Mouse (Mus musculus) kidney, embryonic 14.5 days (tissue): Measurements from ENCODE around the gene Etnk2. TPM values are rescaled to one million over a fixed set of nuclear protein-coding genes. Genes with fewer than 3 reads are reported as not detected.

ENCODE experiments used
- ATAC-seq: fragments of 200-750 bp; cut with Nextera tagmentation; 2 replicates; pipeline ENCODE4 v1.8.0; 2017; ENCODE audit warnings: moderate number of reproducible peaks, mild to moderate bottlenecking, moderate TSS enrichment, moderate library complexity; ENCODE audit not compliant: low FRiP score, low TSS enrichment
- H3K27ac ChIP-seq: fragments of 300-500 bp; sonication (generic); 2 replicates; pipeline ENCODE4 v1.5.1; 2014; ENCODE audit warnings: low read depth, mild to moderate bottlenecking, low read length, moderate library complexity, mixed read lengths
- H3K27me3 ChIP-seq: fragments of 300-500 bp; sonication (generic); 2 replicates; pipeline ENCODE4 v1.6.1; 2014; ENCODE audit warnings: mild to moderate bottlenecking, low read length; ENCODE audit not compliant: control insufficient read depth, insufficient read depth
- H3K36me3 ChIP-seq: fragments of 300-500 bp; sonication (generic); 2 replicates; pipeline ENCODE4 v1.6.1; 2014; ENCODE audit warnings: low read length, mixed read lengths; ENCODE audit not compliant: control insufficient read depth, insufficient read depth
- H3K4me1 ChIP-seq: fragments of 300-500 bp; sonication (generic); 2 replicates; pipeline ENCODE4 v1.6.1; 2014; ENCODE audit warnings: low read length, mixed read lengths; ENCODE audit not compliant: control insufficient read depth, insufficient read depth
- H3K4me2 ChIP-seq: fragments of 300-500 bp; sonication (generic); replicated peaks from 2 replicates; pipeline ENCODE4 v1.6.1; 2014; ENCODE audit warnings: low read depth, mild to moderate bottlenecking, low read length
- H3K4me3 ChIP-seq: fragments of 300-500 bp; sonication (generic); 2 replicates; pipeline ENCODE4 v1.5.1; 2014; ENCODE audit warnings: mild to moderate bottlenecking, low read length
- H3K9ac ChIP-seq: fragments of 300-500 bp; sonication (generic); 2 replicates; pipeline ENCODE4 v1.6.1; 2014; ENCODE audit warnings: low read depth, mild to moderate bottlenecking, low read length, moderate library complexity
- H3K9me3 ChIP-seq: fragments of 300-500 bp; sonication (generic); 2 replicates; pipeline ENCODE4 v1.6.1; 2016; ENCODE audit warnings: low read length; ENCODE audit not compliant: control insufficient read depth
- WGBS: fragments of 180-500 bp; shearing (Covaris S2); extraction: QIAGEN DNeasy Blood & Tissue Kit; methylation state at CpG from one replicate; pipeline ENCODE4 v1.1.7; 2014; 5-methylcytosine and 5-hydroxymethylcytosine counted together
- polyA plus RNA-seq: library from polyadenylated mRNA; unstranded; fragments of >200 nt; fragmentation: Nextera tagmentation; extraction: Ambion mirVana; gene quantifications from 2 replicates; pipeline ENCODE4 v1.2.1, GENCODE M21; 2014

Etnk2 gene
- polyA plus RNA-seq, 1 experiment from 2014 or later: 2.0 TPM

DNA sequence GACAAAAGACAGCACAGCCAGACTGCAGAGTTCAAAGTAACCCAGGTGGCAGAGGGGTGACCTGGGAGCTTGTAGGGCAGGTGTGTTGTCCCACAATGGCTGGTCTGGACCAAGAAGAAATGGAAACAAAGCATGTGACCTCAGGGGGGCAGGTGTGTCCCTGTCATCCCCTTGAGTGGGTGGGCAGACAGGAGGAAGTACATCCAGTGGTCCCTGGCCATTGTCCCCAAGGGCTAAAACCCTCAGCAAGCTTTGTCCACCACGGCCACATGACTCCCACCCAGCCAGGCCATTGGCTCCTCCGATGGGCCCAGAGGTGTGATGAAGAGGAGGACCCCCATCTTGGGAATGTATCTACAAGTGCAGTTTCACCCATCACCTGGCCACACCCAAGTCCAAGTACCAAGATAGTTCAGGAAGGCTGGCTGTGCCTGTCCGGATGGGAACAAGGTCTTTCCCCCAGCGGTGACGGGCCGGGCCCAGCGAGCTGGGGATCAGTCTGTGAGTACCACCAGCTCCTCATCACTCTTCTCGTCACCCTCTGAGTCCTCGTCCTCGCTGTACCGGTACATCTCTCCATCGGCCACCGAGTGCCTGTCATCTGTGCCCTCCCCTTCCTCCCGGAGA lies 19.9 kb downstream of the Etnk2 start:
- H3K9ac ChIP-seq: no peak overlapping the region
- peaks cover 55% of the 10 kb centered on the region for H3K36me3 ChIP-seq
- H3K4me3 ChIP-seq: no peak overlapping the region
- H3K27me3 ChIP-seq: no peaks in the 10 kb centered on the region
- ATAC-seq: no peak
- no peak overlapping the region for H3K4me2 ChIP-seq
- H3K4me1 ChIP-seq: peaks cover 3% of the 10 kb centered on the region; the same call in 1 of the 2 replicates
- 91% methylated on average over 14 of the region's 14 CpGs for WGBS
- H3K27ac ChIP-seq: no peak overlapping the region
- H3K9me3 ChIP-seq: no peaks in the 10 kb centered on the region

DNA sequence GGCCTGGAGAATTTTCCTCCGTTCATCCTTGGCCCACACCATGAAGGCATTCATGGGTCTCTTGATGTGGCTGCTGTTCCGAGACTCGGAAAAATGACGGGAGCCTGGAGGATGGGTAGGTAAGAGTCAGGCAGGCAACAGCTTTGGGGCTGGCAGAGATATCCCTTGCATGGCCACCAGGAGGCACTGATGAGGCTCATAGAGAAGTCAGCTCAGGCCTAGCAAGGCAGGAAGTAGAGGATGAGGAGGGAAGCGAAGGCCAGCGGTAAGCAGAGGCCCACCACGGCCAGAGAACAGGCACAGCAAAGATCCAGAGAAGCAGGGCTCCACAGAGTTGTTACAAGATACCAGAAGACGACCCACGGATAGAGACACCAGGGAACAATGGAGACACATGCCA lies 22.1 kb downstream of the Etnk2 start:
- H3K27ac ChIP-seq: no peak overlapping the region
- no peaks in the 10 kb centered on the region for H3K9me3 ChIP-seq
- 45% methylated on average over 9 of the region's 9 CpGs for WGBS
- H3K4me3 ChIP-seq: no peak overlapping the region
- peaks cover 74% of the 10 kb centered on the region for H3K36me3 ChIP-seq
- no peak overlapping the region for H3K9ac ChIP-seq
- H3K4me2 ChIP-seq: no peak overlapping the region
- no peaks in the 10 kb centered on the region for H3K4me1 ChIP-seq
- H3K27me3 ChIP-seq: no peaks in the 10 kb centered on the region
- no peak for ATAC-seq

DNA sequence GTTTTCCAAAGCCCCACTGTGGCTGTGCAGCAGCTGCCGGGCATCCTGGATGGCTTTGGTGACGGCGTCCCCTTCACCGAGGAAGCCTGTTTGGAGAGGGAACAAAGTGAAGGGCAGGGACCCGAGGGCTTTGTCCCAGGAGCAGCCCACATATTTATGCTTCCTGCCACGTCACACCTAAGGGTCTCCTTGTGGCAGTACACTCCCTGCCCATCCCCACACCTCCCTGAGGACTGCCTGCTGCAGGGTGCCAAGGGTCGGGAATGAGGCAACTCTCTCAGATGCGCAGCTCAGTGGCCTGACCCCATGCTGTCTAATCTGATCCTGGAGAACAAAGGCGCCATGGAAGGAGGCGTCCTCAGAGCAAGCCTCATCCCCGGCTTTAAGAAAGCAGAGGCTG lies 22.8 kb downstream of the Etnk2 start:
- Histone ChIP-seq H3K4me2 (no peak overlapping the region), H3K9me3 (no peaks in the 10 kb centered on the region), H3K4me3 (no peak overlapping the region), H3K4me1 (no peaks in the 10 kb centered on the region), H3K9ac (0 out of 2 replicates have a peak overlapping the region, but pooled peaks have one; percentile 4), H3K27ac (no peak overlapping the region), H3K36me3 (peaks cover 81% of the 10 kb centered on the region), H3K27me3 (no peaks in the 10 kb centered on the region)
- ATAC-seq: no peak
- WGBS: 67% methylated on average over 11 of the region's 11 CpGs

DNA sequence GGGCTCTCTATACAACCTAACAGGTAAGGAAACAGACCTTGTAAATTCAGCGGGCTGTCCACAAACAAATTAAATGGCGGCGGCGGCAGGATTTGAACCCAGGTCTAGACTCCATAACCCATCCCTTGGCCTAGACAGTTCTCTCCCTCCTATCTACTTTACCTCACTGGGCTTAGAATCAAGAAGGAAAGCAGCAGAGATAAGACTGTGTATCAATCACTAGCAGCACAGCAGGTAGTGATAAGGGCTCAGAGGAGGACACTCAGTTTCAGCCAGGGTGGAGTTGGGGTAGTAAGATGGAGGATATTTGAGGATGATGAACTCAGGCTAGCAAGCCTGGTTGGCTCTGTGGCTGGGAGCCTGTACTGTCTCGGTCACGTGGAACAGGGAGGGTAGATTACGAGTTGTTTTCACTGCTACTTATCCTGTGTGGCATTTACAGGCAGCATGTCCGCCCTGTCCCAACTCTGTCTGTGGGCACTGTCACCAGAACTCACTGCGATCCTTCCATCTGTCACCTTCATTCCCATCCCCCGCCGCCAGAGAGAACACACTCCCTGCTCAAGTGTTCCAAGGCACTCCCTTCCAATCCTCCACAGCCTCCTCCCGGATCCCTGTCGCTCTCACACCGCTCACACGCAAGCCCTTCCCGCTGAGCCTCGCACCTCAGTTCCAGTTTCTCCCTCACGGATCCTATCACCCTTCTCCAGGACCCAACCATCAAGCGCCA lies 24.3 kb downstream of the Etnk2 start:
- Histone ChIP-seq H3K4me1 (no peaks in the 10 kb centered on the region), H3K9ac (no peak overlapping the region), H3K27me3 (no peaks in the 10 kb centered on the region), H3K27ac (no peak overlapping the region), H3K4me3 (no peak overlapping the region), H3K9me3 (peaks cover 6% of the 10 kb centered on the region; the same call in 1 of the 2 replicates), H3K4me2 (no peak overlapping the region), H3K36me3 (peaks cover 94% of the 10 kb centered on the region)
- no peak for ATAC-seq
- 68% methylated on average over 19 of the region's 19 CpGs for WGBS

DNA sequence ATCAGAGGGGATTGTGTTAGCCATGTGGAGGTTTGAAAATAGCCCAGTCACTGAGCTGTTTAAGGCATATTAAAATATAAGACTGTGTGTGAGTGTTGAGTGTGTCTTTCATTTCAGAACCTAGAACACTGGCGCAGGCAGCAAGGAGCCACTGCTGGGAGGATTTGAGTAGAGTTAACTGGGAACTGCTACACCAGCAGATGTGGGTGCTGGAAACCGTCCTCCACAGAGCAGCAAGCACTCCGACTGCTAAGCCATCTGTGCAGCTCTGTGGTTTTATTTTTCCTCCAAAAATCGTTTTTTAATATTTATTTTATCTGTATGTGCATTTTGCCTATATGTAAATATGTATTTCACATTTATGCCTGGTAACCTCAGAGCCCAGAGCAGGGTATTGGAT lies 31.3 kb downstream of the Etnk2 start:
- Histone ChIP-seq H3K9me3 (peaks cover 6% of the 10 kb centered on the region; the same call in 1 of the 2 replicates), H3K27ac (no peak overlapping the region), H3K4me1 (peaks cover 18% of the 10 kb centered on the region), H3K4me3 (no peak overlapping the region), H3K9ac (no peak overlapping the region), H3K4me2 (no peak overlapping the region), H3K36me3 (peaks cover 32% of the 10 kb centered on the region), H3K27me3 (no peaks in the 10 kb centered on the region)
- no peak for ATAC-seq
- WGBS: 77% methylated on average over 4 of the region's 4 CpGs

DNA sequence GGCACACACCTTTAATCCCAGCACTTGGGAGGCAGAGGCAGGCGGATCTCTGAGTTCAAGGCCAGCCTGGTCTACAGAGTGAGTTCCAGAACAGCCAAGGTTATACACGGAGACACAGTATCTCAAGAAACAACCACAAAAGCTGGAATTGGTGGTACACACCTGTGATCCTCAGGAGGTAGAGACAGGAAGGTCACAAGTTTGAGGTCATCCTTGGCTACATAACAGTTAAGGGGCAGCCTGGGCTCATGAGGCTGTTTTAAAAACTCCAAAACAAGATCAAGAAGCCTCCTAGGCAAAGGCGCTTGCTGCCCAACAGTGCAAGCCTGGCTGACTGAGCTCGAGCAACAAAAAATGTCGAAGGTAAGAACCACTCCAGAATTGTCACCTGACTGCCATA lies 33.3 kb downstream of the Etnk2 start:
- Histone ChIP-seq H3K27me3 (no peaks in the 10 kb centered on the region), H3K4me2 (no peak overlapping the region), H3K36me3 (peaks cover 13% of the 10 kb centered on the region), H3K27ac (no peak overlapping the region), H3K4me1 (peaks cover 19% of the 10 kb centered on the region), H3K9me3 (peaks cover 1% of the 10 kb centered on the region; the same call in 1 of the 2 replicates), H3K4me3 (no peak overlapping the region), H3K9ac (no peak overlapping the region)
- 93% methylated on average over 5 of the region's 5 CpGs for WGBS
- no peak for ATAC-seq

DNA sequence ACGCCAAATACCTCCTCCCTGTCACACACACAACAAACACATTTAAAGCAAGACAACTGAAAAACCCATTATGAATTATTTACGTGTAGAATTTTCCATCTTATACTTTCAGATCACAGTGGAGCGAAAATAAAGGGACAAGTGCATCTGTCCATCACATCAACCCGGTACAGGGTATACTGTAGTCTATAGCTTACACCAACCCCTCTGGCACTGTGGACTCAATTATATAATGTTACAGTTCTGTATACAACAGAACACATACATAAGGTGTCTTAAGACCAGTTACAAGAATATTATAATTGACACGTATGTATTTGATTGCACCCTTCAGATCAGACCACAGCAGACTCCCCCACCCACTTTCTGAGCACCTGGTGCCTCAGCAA lies 33.7 kb downstream of the Etnk2 start:
- Histone ChIP-seq H3K9ac (peak overlapping the region; percentile 40; the same call in 1 of the 2 replicates), H3K4me3 (no peak overlapping the region), H3K4me1 (peaks cover 19% of the 10 kb centered on the region), H3K36me3 (peaks cover 9% of the 10 kb centered on the region; the same call in 1 of the 2 replicates), H3K27ac (peak overlapping the region; percentile 92), H3K27me3 (no peaks in the 10 kb centered on the region), H3K9me3 (no peaks in the 10 kb centered on the region), H3K4me2 (peak overlapping the region; percentile 24; the same call in 1 of the 2 replicates)
- 72% methylated on average over 5 of the region's 5 CpGs for WGBS
- ATAC-seq: peak; percentile 38

DNA sequence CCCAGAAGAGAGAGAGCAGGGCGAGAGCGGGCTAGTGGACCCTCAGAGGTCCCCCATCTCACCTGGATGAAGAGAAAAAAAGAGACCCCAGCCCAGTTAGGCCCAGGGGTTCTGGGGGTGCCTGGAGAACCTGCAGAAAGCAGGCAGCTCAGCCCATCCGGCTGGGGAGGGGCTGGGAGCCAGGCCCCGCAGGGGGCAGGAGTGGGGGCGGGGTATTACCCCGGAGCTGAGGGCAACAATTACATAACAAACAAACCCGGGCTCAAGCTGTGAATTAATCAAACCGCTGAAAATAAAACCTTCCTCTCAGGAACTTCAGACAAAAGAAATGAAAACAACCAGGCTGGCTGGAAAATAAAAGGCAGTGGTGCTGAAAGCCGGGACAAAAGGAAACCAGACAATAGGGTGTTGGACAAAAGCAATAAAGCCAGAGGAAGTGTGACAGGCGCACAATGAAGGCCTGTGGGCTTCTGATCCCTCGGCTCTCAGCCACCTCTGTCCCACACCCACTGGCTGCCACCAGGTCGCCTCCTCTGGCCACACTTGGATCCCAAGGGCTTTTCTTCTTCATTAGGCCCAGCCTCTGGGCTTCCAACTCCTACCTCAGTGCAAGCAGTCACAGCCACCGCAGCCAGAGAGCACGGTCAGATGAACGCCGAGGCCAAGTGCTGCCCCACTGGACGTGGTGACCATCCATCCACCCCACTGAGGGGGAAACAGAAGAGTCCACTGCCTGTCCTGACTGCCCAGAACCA lies 34.3 kb downstream of the Etnk2 start:
- Histone ChIP-seq H3K4me1 (peaks cover 19% of the 10 kb centered on the region), H3K27me3 (no peaks in the 10 kb centered on the region), H3K4me2 (peak overlapping the region; percentile 24; the same call in 1 of the 2 replicates), H3K36me3 (peaks cover 3% of the 10 kb centered on the region; the same call in 1 of the 2 replicates), H3K4me3 (no peak overlapping the region), H3K27ac (peak overlapping the region; percentile 92), H3K9me3 (no peaks in the 10 kb centered on the region), H3K9ac (peak overlapping the region; percentile 40)
- peak; percentile 79 for ATAC-seq
- 8% methylated on average over 17 of the region's 17 CpGs for WGBS
